Mouse (Mus musculus) heart, adult 2 months (tissue): Measurements from ENCODE around the gene Ankdd1b.
A peak's percentile ranks its signal among the peaks of the same experiment; 100 is the strongest.

Experiments
- CTCF ChIP-seq: fragments of 200-600 bp; IDR thresholded peaks from 2 replicates; pipeline ENCODE4 v1.8.1; 2022; ENCODE audit warnings: antibody characterized with exemption, mild to moderate bottlenecking, moderate library complexity
- EP300 ChIP-seq: fragments of 200-500 bp; IDR thresholded peaks from 2 replicates; pipeline ENCODE4 v1.6.1; 2011; ENCODE audit warnings: low read depth, low read length, control low read depth; ENCODE audit not compliant: insufficient read depth
- POLR2A ChIP-seq: fragments of 200-500 bp; IDR thresholded peaks from 2 replicates; pipeline ENCODE4 v1.6.1; 2011; ENCODE audit warnings: mild to moderate bottlenecking, low read depth, low read length, control low read depth; ENCODE audit not compliant: insufficient read depth

- no peak; the same call in 1 of the 2 replicates for TF ChIP-seq CTCF
- TF ChIP-seq EP300 = peak; percentile 88
- TF ChIP-seq POLR2A = no peak
These were observed 39.3 kb downstream of the Ankdd1b start for GRCm38 (mm10) chr13:96431595-96432156.
